Mouse (Mus musculus) stomach, postnatal 0 days (tissue): ENCODE results near the gene Tex33.

Source experiments
- CTCF ChIP-seq: IDR thresholded peaks from 2 replicates; pipeline ENCODE4 v1.5.1; 2016; ENCODE audit warnings: antibody characterized with exemption, low read depth, mild to moderate bottlenecking, moderate library complexity
- EP300 ChIP-seq: optimal IDR thresholded peaks from 2 replicates; pipeline ENCODE3; 2016; ENCODE audit warnings: antibody characterized with exemption

DNA sequence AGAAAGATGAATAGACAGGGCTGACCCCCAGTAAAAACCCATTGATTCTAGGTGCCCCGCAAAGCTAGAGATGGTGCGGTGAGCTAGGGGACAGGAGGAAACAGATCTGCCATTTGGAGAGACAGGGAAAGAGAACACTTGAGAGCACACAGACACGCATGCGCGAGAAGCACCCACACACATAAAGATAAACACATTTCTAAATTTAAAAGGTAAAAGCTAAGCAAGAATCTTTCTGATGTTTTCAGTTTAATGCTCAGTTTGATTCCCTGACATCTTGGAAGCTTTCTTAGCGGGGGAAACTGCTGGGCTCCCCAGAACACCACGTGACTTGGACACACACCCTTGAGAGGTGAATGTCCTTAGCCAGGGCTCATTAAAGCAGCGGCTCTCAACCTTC, 28.8 kb downstream of the Tex33 start:
- no peak for TF ChIP-seq CTCF
- no peak for TF ChIP-seq EP300
